Mouse (Mus musculus) cerebellum, adult 9-10 months (tissue): ENCODE measurements around the gene Cavin2.

Experiments used
- DNase-seq: peaks from one replicate; pipeline ENCODE4 v3.0.0; 2022

Gene Cavin2

GRCm38 (mm10) chr1:51323506-51323905 lies 34.6 kb downstream of the Cavin2 start:
- no peak for DNase-seq

- peak; percentile 26 for DNase-seq
Observed at GRCm38 (mm10) chr1:51328541-51328940, 39.6 kb downstream of the Cavin2 start.

- no peak for DNase-seq
Observed at GRCm38 (mm10) chr1:51332986-51333385, 44.1 kb downstream of the Cavin2 start.

GRCm38 (mm10) chr1:51333557-51334285 lies 44.8 kb downstream of the Cavin2 start:
- peak; percentile 93 for DNase-seq

GRCm38 (mm10) chr1:51334289-51334688 lies 45.4 kb downstream of the Cavin2 start:
- peak; percentile 70 for DNase-seq

- DNase-seq: peak; percentile 11
Observed at GRCm38 (mm10) chr1:51335081-51335480, 46.2 kb downstream of the Cavin2 start.

GRCm38 (mm10) chr1:51344160-51344559 lies 55.2 kb downstream of the Cavin2 start:
- DNase-seq: no peak

- no peak for DNase-seq
Observed at GRCm38 (mm10) chr1:51347596-51347995, 58.7 kb downstream of the Cavin2 start.

GRCm38 (mm10) chr1:51348631-51349030 lies 59.7 kb downstream of the Cavin2 start:
- DNase-seq: no peak

- DNase-seq: no peak
Observed at GRCm38 (mm10) chr1:51349291-51349967, 60.5 kb downstream of the Cavin2 start.
